Mouse (Mus musculus) hindbrain, embryonic 11.5 days (tissue): ENCODE measurements at regions not wholly inside any gene's neighbourhood (a gene's known extent, or its start where the extent isn't known, plus 50 kb on each side); places are given as distances from the start of the nearest gene placed in this dataset.
A peak's percentile ranks its signal among the peaks of the same experiment; 100 is the strongest.

Experiments used
- ATAC-seq: fragments of 200-750 bp; cut with Nextera tagmentation; 2 replicates; pipeline ENCODE4 v1.8.0; 2017; ENCODE audit warnings: mild to moderate bottlenecking, moderate TSS enrichment, moderate library complexity; ENCODE audit not compliant: low FRiP score
- DNase-seq: peaks from one replicate; pipeline ENCODE4 v3.0.0-alpha.2; 2015; ENCODE audit warnings: low spot score
- H3K27ac ChIP-seq: fragments of 300-500 bp; sonication (generic); 2 replicates; pipeline ENCODE4 v1.5.1; 2014; ENCODE audit warnings: mild to moderate bottlenecking, low read depth, low read length
- H3K27me3 ChIP-seq: fragments of 300-500 bp; sonication (generic); 2 replicates; pipeline ENCODE4 v1.6.1; 2014; ENCODE audit warnings: mild to moderate bottlenecking, low read length, moderate library complexity, mixed read lengths; ENCODE audit not compliant: control insufficient read depth, insufficient read depth
- H3K36me3 ChIP-seq: fragments of 300-500 bp; sonication (generic); 2 replicates; pipeline ENCODE4 v1.6.1; 2014; ENCODE audit warnings: mild to moderate bottlenecking, low read length, moderate library complexity, mixed read lengths; ENCODE audit not compliant: control insufficient read depth, insufficient read depth
- H3K4me1 ChIP-seq: fragments of 300-500 bp; sonication (generic); replicated peaks from 2 replicates; pipeline ENCODE4 v1.6.1; 2014; ENCODE audit warnings: low read length, mixed read lengths; ENCODE audit not compliant: control insufficient read depth, insufficient read depth
- H3K4me2 ChIP-seq: fragments of 300-500 bp; sonication (generic); replicated peaks from 2 replicates; pipeline ENCODE4 v1.6.1; 2014; ENCODE audit warnings: mild to moderate bottlenecking, low read depth, low read length
- H3K4me3 ChIP-seq: fragments of 300-500 bp; sonication (generic); 2 replicates; pipeline ENCODE4 v1.5.1; 2014; ENCODE audit warnings: low read depth, low read length
- H3K9ac ChIP-seq: fragments of 300-500 bp; sonication (generic); 2 replicates; pipeline ENCODE4 v1.6.1; 2014; ENCODE audit warnings: low read depth, low read length
- H3K9me3 ChIP-seq: fragments of 300-500 bp; sonication (generic); 2 replicates; pipeline ENCODE4 v1.6.1; 2016; ENCODE audit warnings: low read length; ENCODE audit not compliant: control insufficient read depth
- WGBS: fragments of 180-500 bp; shearing (Covaris S2); extraction: QIAGEN DNeasy Blood & Tissue Kit; methylation state at CpG from one replicate; pipeline ENCODE4 v1.1.7; 2014; 5-methylcytosine and 5-hydroxymethylcytosine counted together

DNA sequence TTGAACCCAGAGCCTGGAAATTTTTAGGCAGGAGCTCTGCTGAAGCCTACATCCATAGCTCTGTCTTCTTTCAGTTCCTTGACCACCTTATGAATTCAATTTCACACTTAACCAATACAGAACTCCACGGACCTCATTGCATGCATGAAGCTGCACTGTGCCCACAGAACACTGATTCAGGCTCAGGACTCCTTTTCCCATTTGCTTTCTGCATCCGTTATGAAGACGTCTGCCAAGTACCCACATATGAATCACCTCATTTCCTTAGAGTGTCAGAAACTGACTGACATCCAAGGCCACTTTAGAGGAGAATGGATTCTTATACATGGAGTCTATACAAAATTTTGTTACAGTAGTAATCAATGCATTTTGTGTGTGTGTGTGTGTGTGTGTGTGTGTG, 932.8 kb downstream of the Pla2g4a start:
- Histone ChIP-seq H3K9ac (no peak overlapping the region), H3K27me3 (no peaks in the 10 kb centered on the region), H3K36me3 (no peaks in the 10 kb centered on the region), H3K27ac (no peak overlapping the region), H3K4me2 (no peak overlapping the region), H3K4me1 (no peaks in the 10 kb centered on the region), H3K4me3 (no peak overlapping the region), H3K9me3 (no peaks in the 10 kb centered on the region)
- no peak for DNase-seq
- WGBS, result 91% methylated on average over 3 of the region's 3 CpGs
- ATAC-seq, result no peak

DNA sequence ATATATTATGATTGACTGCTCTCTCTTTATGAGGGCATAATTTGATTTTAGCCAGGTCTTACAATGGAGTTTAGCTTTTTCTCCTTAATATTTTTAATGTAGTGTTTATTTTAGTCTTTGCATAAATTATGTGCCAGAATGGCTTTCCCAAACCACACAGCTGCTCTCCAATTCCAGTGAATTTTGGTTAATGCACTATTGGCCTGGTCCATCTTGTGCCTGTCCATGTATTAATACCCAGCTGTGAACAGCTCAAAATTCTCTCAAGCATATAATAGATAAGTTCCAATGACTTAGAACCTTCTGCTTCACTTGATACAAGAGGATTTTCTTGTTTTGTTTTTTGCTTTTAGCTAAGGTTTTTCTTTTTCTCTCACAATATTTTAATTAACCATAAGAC, 939.4 kb downstream of the Pla2g4a start:
- Histone ChIP-seq H3K9me3 (no peaks in the 10 kb centered on the region), H3K36me3 (no peaks in the 10 kb centered on the region), H3K4me1 (no peaks in the 10 kb centered on the region), H3K9ac (no peak overlapping the region), H3K27ac (no peak overlapping the region), H3K4me3 (no peak overlapping the region), H3K27me3 (no peaks in the 10 kb centered on the region), H3K4me2 (no peak overlapping the region)
- DNase-seq, result no peak
- ATAC-seq, result peak; percentile 64; the same call in 1 of the 2 replicates

DNA sequence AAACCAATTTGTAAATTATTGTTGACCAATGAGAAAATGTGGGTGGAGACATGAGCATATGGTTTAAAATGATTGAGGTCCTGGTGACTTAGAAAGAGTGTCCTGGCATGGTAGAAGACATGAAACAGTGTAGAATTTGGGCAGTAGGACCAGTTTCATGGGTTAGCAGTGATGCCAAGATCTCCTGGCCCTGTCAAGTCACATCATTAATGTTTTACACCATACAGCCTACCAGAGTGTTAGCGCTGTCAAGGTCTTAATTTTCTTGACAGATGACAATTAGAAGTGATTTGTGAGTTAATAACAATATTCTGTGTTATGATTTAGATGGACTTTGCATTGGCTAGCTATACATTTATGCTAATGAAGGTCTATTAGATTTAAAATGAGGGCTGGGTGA, 939.8 kb downstream of the Pla2g4a start:
- H3K9ac ChIP-seq, result no peak overlapping the region
- H3K4me2 ChIP-seq, result no peak overlapping the region
- no peak overlapping the region for H3K4me3 ChIP-seq
- DNase-seq (no peak), ATAC-seq (peak; percentile 33; the same call in 1 of the 2 replicates)
- H3K36me3 ChIP-seq, result no peaks in the 10 kb centered on the region
- 97% methylated on average over 1 of the region's 1 CpGs for WGBS
- no peaks in the 10 kb centered on the region for H3K4me1 ChIP-seq
- no peaks in the 10 kb centered on the region for H3K27me3 ChIP-seq
- H3K27ac ChIP-seq, result no peak overlapping the region
- no peaks in the 10 kb centered on the region for H3K9me3 ChIP-seq

DNA sequence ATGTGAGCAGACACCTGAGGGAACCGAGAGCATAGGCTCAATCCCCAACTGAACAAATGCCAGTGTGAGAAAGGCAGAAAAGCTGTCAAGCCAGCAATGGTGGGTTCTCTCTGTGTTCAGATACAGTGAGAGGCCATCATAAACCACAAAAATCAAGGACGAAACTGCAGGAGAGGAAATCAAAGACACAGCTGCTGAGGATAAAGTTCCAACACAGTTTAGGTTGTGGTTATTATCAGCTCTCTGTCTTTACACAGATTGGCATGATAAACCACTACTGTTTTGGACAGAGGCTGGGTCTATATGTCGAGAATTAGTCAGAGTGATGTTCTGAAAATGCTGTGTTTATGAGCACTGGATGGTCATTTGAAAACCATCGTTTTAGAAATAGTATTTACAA, 946.5 kb downstream of the Pla2g4a start:
- ATAC-seq, result no peak
- Histone ChIP-seq H3K36me3 (no peaks in the 10 kb centered on the region), H3K9me3 (no peaks in the 10 kb centered on the region)

DNA sequence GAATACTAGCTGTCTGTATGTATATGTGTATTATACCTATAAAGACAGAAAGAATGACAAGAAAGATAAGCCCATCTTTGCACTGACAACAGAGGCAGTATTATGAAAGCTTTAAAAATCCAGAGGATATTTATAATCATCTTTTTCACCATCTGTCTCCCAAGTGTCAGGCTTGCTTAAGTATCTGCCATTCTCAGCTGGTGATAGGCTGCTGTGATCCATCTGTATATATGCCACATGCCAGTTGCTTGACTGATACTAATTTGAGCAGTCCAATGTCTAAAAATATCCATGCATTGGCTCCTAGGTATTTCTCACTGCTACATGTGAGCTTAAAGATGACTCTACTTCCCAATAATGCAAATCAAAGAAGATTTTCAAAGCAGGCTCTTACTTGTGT, 950.3 kb downstream of the Pla2g4a start:
- H3K27me3 ChIP-seq, result no peaks in the 10 kb centered on the region
- H3K9ac ChIP-seq, result no peak overlapping the region
- H3K4me3 ChIP-seq, result no peak overlapping the region
- no peaks in the 10 kb centered on the region for H3K4me1 ChIP-seq
- H3K36me3 ChIP-seq, result no peaks in the 10 kb centered on the region
- ATAC-seq, result no peak
- H3K4me2 ChIP-seq, result no peak overlapping the region
- no peaks in the 10 kb centered on the region for H3K9me3 ChIP-seq
- no peak for DNase-seq
- no peak overlapping the region for H3K27ac ChIP-seq

More for the DNA sequence above, 946.5 kb downstream of the Pla2g4a start:
- Histone ChIP-seq H3K27ac (no peak overlapping the region), H3K27me3 (no peaks in the 10 kb centered on the region), H3K9ac (no peak overlapping the region), H3K4me2 (no peak overlapping the region), H3K4me3 (no peak overlapping the region), H3K4me1 (no peaks in the 10 kb centered on the region)
- no peak for DNase-seq
- 88% methylated on average over 4 of the region's 4 CpGs for WGBS

DNA sequence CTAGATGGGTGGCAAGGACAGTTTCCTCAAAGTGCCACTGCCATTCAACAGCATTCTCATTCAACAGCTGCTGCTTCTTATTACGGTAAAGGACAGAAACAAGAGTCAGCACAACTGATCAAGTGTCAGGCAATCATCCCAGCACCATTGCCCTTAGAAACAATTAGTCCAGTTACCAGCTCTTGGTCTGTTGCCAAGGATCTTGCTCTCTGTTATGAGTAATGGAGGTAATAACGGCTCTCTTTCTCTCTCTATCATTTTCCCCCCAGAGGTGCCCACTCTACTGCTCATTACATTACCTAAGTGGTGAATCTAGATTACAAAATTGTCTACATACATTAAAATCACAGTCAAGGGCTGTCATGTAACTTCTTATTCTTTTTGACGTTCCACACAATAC, 961.0 kb downstream of the Pla2g4a start:
- ATAC-seq, result no peak
- 78% methylated on average over 3 of the region's 3 CpGs for WGBS
- H3K36me3 ChIP-seq, result no peaks in the 10 kb centered on the region
- H3K9ac ChIP-seq, result no peak overlapping the region
- H3K4me2 ChIP-seq, result no peak overlapping the region
- H3K27me3 ChIP-seq, result no peaks in the 10 kb centered on the region
- H3K4me1 ChIP-seq, result no peaks in the 10 kb centered on the region
- H3K4me3 ChIP-seq, result no peak overlapping the region
- no peaks in the 10 kb centered on the region for H3K9me3 ChIP-seq
- DNase-seq, result no peak
- no peak overlapping the region for H3K27ac ChIP-seq

DNA sequence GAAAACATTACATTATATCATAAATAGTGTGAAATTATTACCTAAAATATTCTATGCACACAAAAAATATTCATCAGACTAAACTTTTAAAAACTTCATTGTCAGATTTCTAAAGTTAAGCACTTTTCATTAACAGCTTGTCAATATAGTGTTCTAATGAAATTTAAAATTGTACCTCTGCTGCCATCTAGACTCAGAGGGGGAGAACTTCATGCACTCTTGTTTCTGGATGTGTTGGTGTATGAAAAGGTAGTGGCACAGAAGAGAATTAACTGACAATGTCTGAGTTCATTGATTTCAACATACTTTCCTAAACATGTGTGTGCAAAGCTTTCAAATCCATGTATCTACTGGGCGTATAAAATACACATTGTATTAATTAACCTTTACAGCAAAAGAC, 967.5 kb downstream of the Pla2g4a start:
- no peak overlapping the region for H3K9ac ChIP-seq
- DNase-seq, result peak; percentile 43
- H3K27ac ChIP-seq, result no peak overlapping the region
- no peak overlapping the region for H3K4me3 ChIP-seq
- H3K36me3 ChIP-seq, result no peaks in the 10 kb centered on the region
- no peak overlapping the region for H3K4me2 ChIP-seq
- peak; percentile 22; the same call in 1 of the 2 replicates for ATAC-seq
- H3K9me3 ChIP-seq, result no peaks in the 10 kb centered on the region
- H3K4me1 ChIP-seq, result no peaks in the 10 kb centered on the region
- 67% methylated on average over 1 of the region's 1 CpGs for WGBS
- no peaks in the 10 kb centered on the region for H3K27me3 ChIP-seq

DNA sequence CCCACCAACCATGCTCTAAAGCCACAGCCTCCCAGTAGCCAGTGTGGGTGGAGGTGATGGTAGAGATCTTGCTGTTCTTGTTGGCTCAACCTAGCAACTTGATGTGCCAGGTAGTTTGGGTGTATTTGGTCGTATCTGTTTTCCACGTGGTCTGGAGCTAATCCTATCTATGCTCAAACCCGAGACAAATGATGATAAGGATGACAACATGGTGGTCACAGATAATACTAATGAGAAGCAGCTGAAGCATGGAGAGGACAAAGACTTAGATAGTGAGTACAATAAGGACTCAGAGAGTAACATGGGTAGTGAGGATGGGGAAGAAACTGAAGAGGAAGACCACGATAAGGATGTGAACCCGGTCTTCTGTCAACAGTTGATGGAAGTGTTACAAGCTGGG, 983.7 kb downstream of the Pla2g4a start:
- Histone ChIP-seq H3K27me3 (no peaks in the 10 kb centered on the region), H3K4me1 (no peaks in the 10 kb centered on the region), H3K4me2 (no peak overlapping the region), H3K36me3 (no peaks in the 10 kb centered on the region), H3K27ac (no peak overlapping the region), H3K9ac (no peak overlapping the region), H3K9me3 (no peaks in the 10 kb centered on the region), H3K4me3 (no peak overlapping the region)
- DNase-seq, result no peak
- no peak for ATAC-seq
- 84% methylated on average over 5 of the region's 5 CpGs for WGBS

DNA sequence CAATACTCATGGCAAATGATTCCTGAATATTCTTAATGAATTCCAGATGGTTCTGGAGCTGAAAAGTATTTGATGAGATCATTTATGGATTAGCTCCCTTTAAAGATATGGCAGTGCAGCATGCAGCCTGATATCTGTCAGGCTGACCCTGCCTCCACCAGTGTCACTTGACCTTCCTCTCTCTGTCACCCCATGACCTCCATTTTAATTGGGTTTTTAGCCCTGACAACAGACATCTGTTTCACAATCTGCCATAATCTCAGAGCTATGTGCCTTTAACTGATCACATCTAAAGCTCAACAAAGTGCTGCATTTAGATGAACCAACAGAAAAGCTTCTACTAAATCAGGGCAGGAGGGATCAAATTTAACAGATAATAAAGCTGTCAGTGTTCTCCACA, 995.7 kb downstream of the Pla2g4a start:
- Histone ChIP-seq H3K36me3 (no peaks in the 10 kb centered on the region), H3K9ac (no peak overlapping the region), H3K4me3 (no peak overlapping the region), H3K27me3 (no peaks in the 10 kb centered on the region), H3K4me2 (no peak overlapping the region), H3K27ac (no peak overlapping the region), H3K9me3 (no peaks in the 10 kb centered on the region), H3K4me1 (no peaks in the 10 kb centered on the region)
- DNase-seq, result peak; percentile 14
- peak; percentile 76 for ATAC-seq
